Mouse (Mus musculus) liver, postnatal 0 days (tissue): ENCODE data around the gene Slc24a3. TPM values are rescaled to one million over a fixed set of nuclear protein-coding genes. Genes with fewer than 3 reads are reported as not detected.

Experiments
- ATAC-seq: fragments of 200-750 bp; cut with Nextera tagmentation; 2 replicates; pipeline ENCODE4 v1.8.0; 2017; ENCODE audit warnings: mild to moderate bottlenecking, moderate library complexity
- DNase-seq: peaks from one replicate; pipeline ENCODE4 v3.0.0-alpha.2; 2016
- H3K27ac ChIP-seq: fragments of 300-500 bp; sonication (generic); 2 replicates; pipeline ENCODE4 v1.5.1; 2014; ENCODE audit warnings: antibody characterized with exemption, moderate library complexity, mild to moderate bottlenecking, low read depth
- H3K27me3 ChIP-seq: fragments of 300-500 bp; sonication (generic); 2 replicates; pipeline ENCODE4 v1.6.1; 2014; ENCODE audit warnings: low read length, control low read depth, mixed read lengths; ENCODE audit not compliant: insufficient read depth
- H3K36me3 ChIP-seq: fragments of 300-500 bp; sonication (generic); replicated peaks from 2 replicates; pipeline ENCODE4 v1.6.1; 2014; ENCODE audit warnings: mild to moderate bottlenecking, control low read depth, low read length, moderate library complexity, mixed read lengths; ENCODE audit not compliant: insufficient read depth
- H3K4me1 ChIP-seq: fragments of 300-500 bp; sonication (generic); 2 replicates; pipeline ENCODE4 v1.6.1; 2014; ENCODE audit warnings: antibody characterized with exemption, mild to moderate bottlenecking, control low read depth; ENCODE audit not compliant: insufficient read depth
- H3K4me2 ChIP-seq: fragments of 300-500 bp; sonication (generic); 2 replicates; pipeline ENCODE4 v1.6.1; 2014; ENCODE audit warnings: low read depth, mild to moderate bottlenecking, low read length, moderate library complexity, mixed read lengths
- H3K4me3 ChIP-seq: fragments of 300-500 bp; sonication (generic); 2 replicates; pipeline ENCODE4 v1.5.1; 2014; ENCODE audit warnings: low read depth, low read length
- H3K9ac ChIP-seq: fragments of 300-500 bp; sonication (generic); replicated peaks from 2 replicates; pipeline ENCODE4 v1.6.1; 2014; ENCODE audit warnings: mild to moderate bottlenecking, moderate library complexity
- H3K9me3 ChIP-seq: fragments of 300-500 bp; sonication (generic); 2 replicates; pipeline ENCODE4 v1.6.1; 2016; ENCODE audit warnings: mild to moderate bottlenecking, control low read depth, low read length, mixed read lengths
- CTCF ChIP-seq: sonication (generic); IDR thresholded peaks from 2 replicates; pipeline ENCODE4 v1.5.1; 2016; ENCODE audit warnings: antibody characterized with exemption, low read depth
- EP300 ChIP-seq: IDR thresholded peaks from 2 replicates; pipeline ENCODE4 v1.6.1; 2016; ENCODE audit warnings: antibody characterized with exemption, low read depth, mild to moderate bottlenecking
- WGBS: fragments of 180-500 bp; shearing (Covaris S2); extraction: QIAGEN DNeasy Blood & Tissue Kit; methylation state at CpG from one replicate; pipeline ENCODE4 v1.1.7; 2014; ENCODE audit not compliant: insufficient replicate concordance; 5-methylcytosine and 5-hydroxymethylcytosine counted together
- polyA plus RNA-seq: library from polyadenylated mRNA; unstranded; fragments of >200 nt; fragmentation: Nextera tagmentation; extraction: Ambion mirVana; gene quantifications from 2 replicates; pipeline ENCODE4 v1.2.1, GENCODE M21; 2015

Slc24a3 gene
- polyA plus RNA-seq, 1 experiment from 2014 or later, result 0.40 TPM

DNA sequence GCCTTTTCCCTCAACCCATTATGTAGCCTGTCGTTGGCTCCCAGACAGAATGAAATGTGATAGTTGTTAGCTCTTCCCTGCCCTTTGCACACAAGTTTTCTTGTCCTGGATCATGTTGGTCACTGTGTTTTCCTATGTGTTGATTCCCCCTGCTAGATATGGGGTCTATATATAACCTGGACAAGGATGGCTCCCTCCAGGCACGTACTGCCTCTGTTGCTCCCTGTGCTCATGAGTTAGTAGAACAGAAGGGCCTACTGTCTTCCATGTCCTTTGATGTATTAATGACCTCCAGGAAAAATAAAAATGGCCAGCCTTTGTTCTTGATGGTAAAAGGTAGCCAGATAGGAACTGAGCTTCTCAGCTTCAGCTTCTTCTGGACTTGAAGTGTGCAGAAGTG, 251.5 kb downstream of the Slc24a3 start:
- no peak for ATAC-seq
- 67% methylated on average over 2 of the region's 2 CpGs for WGBS

DNA sequence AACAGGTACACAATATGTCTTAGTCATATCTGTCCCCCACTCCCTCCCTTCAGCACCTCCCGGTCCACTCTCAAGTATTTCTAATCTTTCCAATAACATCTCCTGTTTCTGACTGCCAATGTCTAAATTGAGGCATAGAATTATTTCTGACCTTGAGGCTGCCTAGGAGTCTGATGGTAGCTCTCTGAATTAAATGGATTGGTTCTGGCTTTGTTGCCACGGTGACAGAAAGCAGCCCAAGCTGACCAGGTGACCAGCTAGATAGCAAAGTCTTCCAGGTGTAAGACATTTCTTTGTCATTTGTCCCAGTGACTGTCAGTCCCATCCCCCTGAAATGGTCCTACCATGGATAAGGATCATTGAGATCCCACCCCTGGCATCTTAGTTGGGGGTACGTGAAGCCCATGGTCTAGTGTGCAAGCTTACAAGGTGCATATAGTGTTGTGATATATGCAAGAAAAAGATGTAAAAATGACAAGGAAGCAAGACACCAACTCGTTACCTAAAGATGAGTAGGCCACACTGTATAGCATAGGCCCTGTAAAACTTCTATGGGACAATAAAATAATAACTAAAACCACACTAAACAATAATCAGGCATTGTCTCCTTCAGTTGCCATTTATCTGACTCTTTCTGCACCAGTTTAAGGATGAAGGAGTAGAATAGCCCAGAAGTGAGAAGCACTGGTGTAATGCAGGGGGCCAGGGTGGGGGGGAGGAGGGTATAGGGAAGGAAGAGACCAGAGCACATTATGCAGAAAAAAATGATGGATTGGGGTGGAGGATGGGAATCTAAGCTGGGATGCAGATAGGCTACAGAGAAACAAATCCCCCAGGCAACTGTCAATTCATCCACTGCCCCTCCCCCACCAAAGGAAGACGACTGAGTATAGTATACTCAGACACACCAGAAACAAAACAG, 253.7 kb downstream of the Slc24a3 start:
- H3K4me3 ChIP-seq, result no peak overlapping the region
- no peak overlapping the region for H3K27ac ChIP-seq
- H3K9ac ChIP-seq, result no peak overlapping the region
- H3K27me3 ChIP-seq, result no peaks in the 10 kb centered on the region
- no peaks in the 10 kb centered on the region for H3K4me1 ChIP-seq
- WGBS, result 76% methylated on average over 5 of the region's 5 CpGs
- no peaks in the 10 kb centered on the region for H3K36me3 ChIP-seq
- H3K9me3 ChIP-seq, result no peaks in the 10 kb centered on the region
- no peak overlapping the region for H3K4me2 ChIP-seq
- DNase-seq (no peak), ATAC-seq (no peak)
- TF ChIP-seq EP300, result no peak
- no peak for TF ChIP-seq CTCF

More for the DNA sequence above, 251.5 kb downstream of the Slc24a3 start:
- no peak overlapping the region for H3K9ac ChIP-seq
- no peak for DNase-seq
- TF ChIP-seq EP300 (no peak), CTCF (no peak)
- no peaks in the 10 kb centered on the region for H3K9me3 ChIP-seq
- H3K27ac ChIP-seq, result no peak overlapping the region
- H3K36me3 ChIP-seq, result no peaks in the 10 kb centered on the region
- no peak overlapping the region for H3K4me2 ChIP-seq
- no peaks in the 10 kb centered on the region for H3K27me3 ChIP-seq
- H3K4me3 ChIP-seq, result no peak overlapping the region
- no peaks in the 10 kb centered on the region for H3K4me1 ChIP-seq

DNA sequence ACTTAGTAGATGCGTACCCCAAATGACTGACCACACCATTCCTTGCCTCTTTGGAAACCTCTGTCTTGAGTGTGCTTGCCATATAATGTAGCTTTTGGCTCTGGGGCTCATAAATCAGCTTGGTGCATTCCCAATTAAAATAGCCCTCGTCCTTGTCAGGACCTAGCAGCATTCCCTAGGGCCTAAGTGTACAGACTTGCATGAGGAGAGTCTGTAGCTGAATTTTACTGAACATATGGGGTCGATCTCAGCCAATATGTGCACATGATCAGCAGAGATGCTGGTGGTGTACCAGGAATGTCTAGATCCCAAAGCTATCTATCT, 254.3 kb downstream of the Slc24a3 start:
- no peaks in the 10 kb centered on the region for H3K36me3 ChIP-seq
- H3K4me1 ChIP-seq, result no peaks in the 10 kb centered on the region
- ATAC-seq (no peak), DNase-seq (no peak)
- TF ChIP-seq EP300 (no peak), CTCF (no peak)
- no peaks in the 10 kb centered on the region for H3K9me3 ChIP-seq
- no peak overlapping the region for H3K9ac ChIP-seq
- no peaks in the 10 kb centered on the region for H3K27me3 ChIP-seq
- H3K27ac ChIP-seq, result no peak overlapping the region
- 71% methylated on average over 3 of the region's 3 CpGs for WGBS
- no peak overlapping the region for H3K4me3 ChIP-seq
- no peak overlapping the region for H3K4me2 ChIP-seq

DNA sequence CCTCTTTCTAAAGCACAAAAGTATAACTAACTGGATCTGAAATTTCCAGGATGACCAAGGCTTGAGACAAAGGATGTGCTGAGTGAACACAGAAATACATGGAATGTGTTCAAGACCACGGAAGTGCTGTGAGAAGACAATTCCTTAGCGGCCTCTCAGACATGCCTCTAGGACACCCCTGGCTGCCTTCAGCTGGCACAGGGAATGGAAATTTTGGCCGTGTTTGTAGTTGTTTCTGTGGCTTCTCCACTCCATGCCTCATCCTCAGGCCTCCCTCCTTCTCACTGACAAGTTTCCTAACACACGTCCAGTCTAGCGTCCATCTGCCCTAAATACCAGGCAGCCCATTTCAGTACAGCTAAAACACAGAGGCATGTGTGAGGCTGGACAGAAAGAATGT, 262.4 kb downstream of the Slc24a3 start:
- Histone ChIP-seq H3K36me3 (no peaks in the 10 kb centered on the region), H3K4me2 (no peak overlapping the region), H3K27me3 (no peaks in the 10 kb centered on the region), H3K27ac (no peak overlapping the region), H3K9me3 (no peaks in the 10 kb centered on the region), H3K4me3 (no peak overlapping the region), H3K4me1 (no peaks in the 10 kb centered on the region), H3K9ac (no peak overlapping the region)
- WGBS, result 80% methylated on average over 5 of the region's 5 CpGs
- ATAC-seq (no peak), DNase-seq (no peak)
- TF ChIP-seq CTCF (no peak), EP300 (no peak)

DNA sequence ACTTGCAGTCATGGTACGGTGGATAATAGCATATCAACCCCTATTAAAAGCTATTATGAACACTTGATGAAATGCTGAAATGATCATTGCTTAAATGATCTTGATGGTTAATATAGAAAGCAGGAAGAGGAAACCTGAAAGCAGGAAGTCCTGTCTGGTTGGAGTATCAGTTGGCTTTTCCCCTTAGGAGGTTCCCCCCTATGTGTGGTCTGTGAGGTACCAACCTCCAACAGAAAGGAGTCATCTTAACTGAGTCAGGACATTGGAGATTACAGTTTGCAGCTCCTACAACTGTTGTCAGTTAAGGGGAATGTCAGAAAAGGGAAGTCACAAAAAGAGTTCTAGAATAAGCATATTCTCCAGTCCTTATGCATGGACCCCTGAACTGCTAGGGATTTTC, 266.5 kb downstream of the Slc24a3 start:
- H3K4me3 ChIP-seq, result no peak overlapping the region
- TF ChIP-seq CTCF, result no peak
- WGBS, result 66% methylated on average over 1 of the region's 1 CpGs
- no peaks in the 10 kb centered on the region for H3K27me3 ChIP-seq
- no peak for ATAC-seq
- H3K36me3 ChIP-seq, result no peaks in the 10 kb centered on the region
- H3K9ac ChIP-seq, result no peak overlapping the region
- no peaks in the 10 kb centered on the region for H3K4me1 ChIP-seq
- H3K27ac ChIP-seq, result no peak overlapping the region
- DNase-seq, result no peak
- H3K9me3 ChIP-seq, result no peaks in the 10 kb centered on the region
- no peak overlapping the region for H3K4me2 ChIP-seq

DNA sequence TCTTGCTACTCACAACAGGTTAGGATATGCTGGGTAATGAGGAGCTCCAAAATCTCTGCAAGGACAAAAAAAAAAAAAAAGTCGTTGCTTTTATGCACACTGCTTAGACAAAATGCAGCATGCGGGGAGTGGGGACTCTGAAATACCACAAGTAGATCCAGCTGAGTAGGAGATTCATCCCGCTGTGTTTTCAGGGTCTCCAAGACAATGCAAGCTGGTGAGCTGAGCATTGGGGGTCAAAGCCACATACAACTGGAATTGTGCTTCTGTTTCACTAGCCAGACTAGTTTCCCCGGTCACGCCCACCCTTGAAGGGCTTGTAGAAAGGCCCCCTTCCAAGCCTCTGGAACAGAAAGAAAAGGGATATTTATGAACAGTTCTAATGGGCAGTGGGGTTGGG, 270.8 kb downstream of the Slc24a3 start:
- Histone ChIP-seq H3K9me3 (no peaks in the 10 kb centered on the region), H3K4me1 (no peaks in the 10 kb centered on the region), H3K9ac (no peak overlapping the region), H3K27ac (no peak overlapping the region), H3K4me2 (no peak overlapping the region), H3K27me3 (no peaks in the 10 kb centered on the region), H3K36me3 (no peaks in the 10 kb centered on the region), H3K4me3 (no peak overlapping the region)
- 69% methylated on average over 5 of the region's 5 CpGs for WGBS
- no peak for DNase-seq
- TF ChIP-seq CTCF (no peak), EP300 (no peak)
- ATAC-seq, result no peak
